Mouse (Mus musculus): ENCODE measurements at regions not wholly inside any gene's neighbourhood (a gene's known extent, or its start where the extent isn't known, plus 50 kb on each side); places are given as distances from the start of the nearest gene placed in this dataset.

- no peak for TF ChIP-seq GATA4 (IDR thresholded peaks at IDR 0.05; ENCODE audit: insufficient replicate concordance, low read length)
Observed at GRCm38 (mm10) chr2:148500235-148500936, 57.0 kb upstream of the Cd93 start.

DNA sequence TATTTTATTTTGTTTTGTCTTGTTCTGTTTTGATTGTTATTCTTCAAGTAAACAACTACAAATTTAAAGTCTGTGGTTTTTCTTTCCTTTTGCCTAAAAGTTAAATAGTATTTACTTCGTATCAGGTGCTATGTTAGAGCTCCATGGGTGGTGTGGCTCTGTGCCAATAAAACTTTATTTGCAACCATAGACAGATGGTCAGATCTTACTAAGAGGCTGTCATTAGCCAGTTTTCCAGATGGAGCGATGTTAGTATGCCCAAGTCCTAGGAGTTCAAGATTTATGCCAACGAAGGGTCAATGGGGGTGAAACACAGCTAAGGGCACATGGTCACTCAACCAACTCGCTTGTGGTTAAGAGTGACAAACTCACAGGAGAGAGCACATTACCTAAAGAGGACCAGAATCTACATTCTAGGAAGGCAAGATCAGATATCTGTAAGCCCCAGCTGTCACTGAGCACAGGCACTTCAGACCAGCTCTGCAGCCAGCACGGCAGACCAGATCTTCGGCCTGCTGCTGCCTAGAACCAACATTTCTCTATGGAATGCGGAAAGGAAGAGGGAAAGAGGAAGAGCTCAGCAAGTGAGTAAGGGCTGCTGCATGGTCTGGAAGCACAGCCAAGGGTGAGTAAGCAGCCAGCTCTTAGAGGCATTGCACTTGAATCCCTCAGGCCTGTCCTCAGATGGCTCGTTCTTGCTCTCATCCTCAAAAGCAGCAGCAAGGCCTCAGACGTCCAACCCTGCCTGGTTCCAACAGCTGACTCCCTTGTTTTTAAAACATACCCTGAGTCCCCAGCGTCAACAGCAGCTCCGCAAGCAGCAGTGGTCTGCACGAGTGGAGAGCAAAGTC lies 54.3 kb upstream of the Cd93 start:
- no peak for TF ChIP-seq GATA4 (IDR thresholded peaks at IDR 0.05; ENCODE audit: insufficient replicate concordance, low read length)

- no peak for TF ChIP-seq GATA4 (IDR thresholded peaks at IDR 0.05; ENCODE audit: insufficient replicate concordance, low read length)
Observed at GRCm38 (mm10) chr2:148496151-148497040, 53.0 kb upstream of the Cd93 start.

DNA sequence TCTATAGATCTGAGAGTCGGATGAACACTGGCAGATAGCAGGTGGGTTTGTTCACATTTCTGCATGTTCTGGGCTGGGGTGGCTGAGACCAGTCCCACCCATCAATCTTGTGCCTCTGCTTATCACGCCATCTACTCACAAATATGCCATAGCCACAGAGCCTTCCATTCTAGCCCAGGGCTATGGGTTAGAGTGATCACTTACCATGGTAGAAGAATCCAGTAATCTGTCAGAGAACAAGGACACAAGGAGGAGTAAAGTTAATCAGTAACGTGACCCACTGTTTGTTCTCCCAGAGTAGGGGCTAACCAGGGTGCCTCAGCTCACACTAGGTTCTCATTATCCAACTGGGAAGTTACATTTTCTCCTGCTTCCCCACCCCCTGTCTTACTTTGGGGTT lies 52.1 kb upstream of the Cd93 start:
- no peak for TF ChIP-seq GATA4 (IDR thresholded peaks at IDR 0.05; ENCODE audit: insufficient replicate concordance, low read length)

DNA sequence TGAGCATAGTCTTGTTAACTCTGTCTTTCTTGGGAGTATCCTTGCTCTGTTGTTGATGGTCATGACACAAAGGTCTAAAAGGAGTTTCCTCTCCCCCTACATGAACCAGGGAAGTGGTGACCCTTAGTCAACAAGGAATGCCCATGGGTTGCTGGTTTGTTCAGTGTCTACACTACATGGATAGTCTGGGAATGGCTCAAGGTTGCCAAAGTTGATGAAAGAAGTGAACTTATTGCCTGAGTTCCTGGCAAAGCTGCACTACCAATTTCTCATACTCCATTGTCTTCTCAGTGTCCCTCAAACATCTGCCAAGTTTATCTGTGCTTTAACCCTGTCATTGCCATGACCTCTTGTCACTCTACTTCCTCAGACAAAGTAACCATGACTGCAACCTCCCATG lies 49.9 kb upstream of the Cd93 start:
- no peak for TF ChIP-seq GATA4 (IDR thresholded peaks at IDR 0.05; ENCODE audit: insufficient replicate concordance, low read length)

Data from liver, adult (tissue).